Mouse (Mus musculus) cerebellum, postnatal 4 days (tissue): ENCODE measurements around the gene Gm17387.

Experiments used
- DNase-seq, 2 experiments: peaks; one replicate each; pipeline ENCODE4 v3.0.0; 2022; ENCODE audit warnings: low spot score in 2 of 2, mixed read lengths in 1 of 2

The Gm17387 gene

DNA sequence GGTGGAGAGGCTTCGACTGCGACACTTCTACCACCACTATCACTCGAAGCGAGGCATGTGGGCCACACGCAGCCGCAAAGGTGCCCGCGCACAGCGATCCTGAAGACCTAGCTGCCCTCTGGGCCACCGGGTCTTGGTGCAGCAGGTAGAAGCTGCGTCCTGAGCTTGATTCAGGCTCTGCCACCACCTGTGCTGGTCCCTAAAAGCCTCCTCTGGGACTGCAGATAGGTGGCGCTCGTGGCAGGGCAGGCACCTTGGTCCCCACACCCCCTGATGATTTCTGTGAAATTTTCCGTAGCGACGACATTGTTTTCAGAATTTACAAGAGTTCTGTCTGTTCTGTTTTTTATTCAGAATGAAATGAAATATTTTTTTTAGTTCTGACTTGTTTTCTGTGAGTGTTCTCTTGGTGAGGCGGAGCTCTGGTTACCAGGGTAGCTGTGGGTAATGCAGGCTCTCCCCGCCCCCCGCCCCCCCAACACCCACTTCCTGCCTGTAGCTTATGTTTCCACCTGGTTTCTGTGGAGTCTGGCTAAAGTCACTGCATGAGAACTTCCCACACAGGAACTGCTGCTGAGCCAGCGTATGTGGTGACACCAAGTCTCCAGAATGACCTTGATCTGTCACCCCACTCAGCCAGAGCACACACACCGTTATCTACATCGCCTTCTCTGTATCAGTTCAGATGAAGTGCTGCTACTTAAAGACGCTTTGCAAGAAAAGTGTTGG lies 43.2 kb downstream of the Gm17387 start:
- no peak for DNase-seq

GRCm38 (mm10) chr7:141073782-141074181 lies 44.9 kb downstream of the Gm17387 start:
- DNase-seq, result no peak

GRCm38 (mm10) chr7:141077841-141078240 lies 48.9 kb downstream of the Gm17387 start, which contains the start of gene Pkp3:
TSS of gene Pkp3 (plus strand) at chr7:141078218.
- no peak for DNase-seq

DNA sequence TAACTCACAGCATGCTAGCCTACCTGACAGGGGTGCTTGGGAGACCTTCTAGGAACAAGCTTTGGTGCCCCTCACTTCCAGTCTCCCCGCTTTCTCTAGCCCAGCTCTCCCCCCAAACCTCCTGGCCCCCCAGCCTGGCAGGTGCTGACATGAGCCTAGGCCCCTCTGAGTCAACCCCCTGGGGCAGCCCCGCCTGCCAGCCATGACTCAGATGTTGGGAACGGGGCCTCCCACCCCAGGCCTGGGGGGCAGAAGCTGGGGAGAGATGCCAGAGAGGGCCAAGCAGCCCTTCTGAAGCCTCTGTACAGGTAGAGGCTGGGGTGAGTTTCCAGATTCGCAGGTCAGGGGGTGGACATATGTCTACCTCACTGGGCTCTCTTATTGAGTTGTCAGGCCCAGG lies 49.9 kb downstream of the Gm17387 start:
- DNase-seq, result no peak
